Mouse (Mus musculus): ENCODE data around the gene Rpl23. TPM values are rescaled to one million over a fixed set of nuclear protein-coding genes. Genes with fewer than 3 reads are reported as not detected.

Rpl23 gene
- total RNA-seq (2017) = 2,081 and 2,105 TPM in 2 replicates

DNA sequence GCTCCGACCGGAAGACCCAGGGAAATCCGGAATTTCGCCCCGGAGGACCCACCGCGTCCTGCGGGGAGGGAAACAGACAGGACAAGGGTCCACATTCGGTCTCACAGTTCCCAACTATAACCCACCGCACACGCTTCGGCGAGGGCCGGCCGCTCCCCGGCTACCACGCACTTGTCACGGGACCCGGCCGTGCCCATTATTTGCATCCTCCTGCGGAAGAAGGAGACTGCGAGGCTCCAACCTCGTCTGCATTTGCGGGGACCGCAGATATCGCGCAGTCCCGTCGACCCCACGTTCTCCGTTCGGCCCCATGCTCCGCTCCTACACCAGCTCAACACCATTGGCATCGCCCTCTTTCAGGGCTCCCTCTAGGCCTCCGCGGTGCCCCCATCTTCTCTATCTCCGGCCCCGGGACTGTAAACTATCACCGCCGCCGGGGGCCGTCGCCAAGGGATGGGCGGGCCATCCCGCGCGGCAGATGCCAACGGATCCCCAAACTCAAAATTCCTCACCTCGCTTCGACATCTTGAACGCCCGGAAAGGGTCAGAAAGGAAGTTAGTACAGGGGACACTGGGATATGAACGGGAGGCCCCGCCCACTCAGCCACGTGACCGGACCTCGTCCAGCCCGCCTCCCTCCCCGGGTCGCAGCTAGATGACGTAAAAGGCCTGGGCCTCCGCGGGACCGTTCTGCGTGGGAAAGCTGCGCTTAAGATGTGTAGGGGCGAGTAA is at the start of gene Rpl23:
Rpl23 (minus strand) TSS at position 606 of the 732 bp plus-strand sequence.
- peak; percentile 97 for ATAC-seq (replicated peaks; ENCODE audit: low read depth, poor library complexity, severe bottlenecking)

DNA sequence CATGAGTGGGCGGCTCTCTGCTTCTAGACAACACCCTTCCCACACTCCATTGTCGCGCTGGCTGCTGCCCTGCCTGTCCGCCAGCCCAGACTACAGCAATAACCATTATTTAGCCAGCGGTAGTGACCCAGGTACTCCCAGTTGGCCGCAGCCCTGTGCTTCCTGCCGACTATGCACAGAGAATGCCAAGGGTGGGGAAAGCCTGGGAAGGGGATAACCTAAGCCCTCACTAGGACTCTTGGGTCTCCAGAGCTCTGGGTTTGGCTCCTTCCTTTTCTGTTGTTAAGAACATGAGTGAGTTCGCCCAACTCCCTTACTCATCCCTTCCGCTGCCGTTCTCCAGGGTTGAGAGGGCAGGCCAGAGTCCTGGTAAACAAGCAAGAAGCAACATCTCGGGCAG is 49.8 kb upstream of the Rpl23 start:
- no peak for ATAC-seq (replicated peaks; ENCODE audit: low read depth, poor library complexity, severe bottlenecking)

DNA sequence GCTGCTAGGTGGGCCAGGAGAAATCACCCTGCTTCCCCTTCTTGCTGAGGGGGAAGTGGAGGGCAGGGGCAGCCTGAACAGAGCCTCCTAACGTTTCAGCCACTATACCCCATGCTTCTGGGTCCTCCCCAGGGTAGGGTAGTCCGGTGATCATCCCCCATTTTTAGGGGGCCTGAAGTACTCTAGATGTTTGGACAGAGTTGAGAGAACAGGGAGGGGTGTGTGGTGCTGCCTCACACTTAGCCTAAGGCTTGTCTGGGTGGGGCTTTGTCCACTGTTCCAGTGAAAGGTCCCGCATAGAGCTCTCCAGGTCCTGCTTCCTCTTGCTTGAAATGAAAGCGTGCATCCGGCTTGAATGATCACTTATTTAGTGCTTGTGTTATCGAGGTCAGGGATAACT is 48.3 kb upstream of the Rpl23 start:
- ATAC-seq (replicated peaks; ENCODE audit: low read depth, poor library complexity, severe bottlenecking) = peak; percentile 35; the same call in 1 of the 2 replicates

DNA sequence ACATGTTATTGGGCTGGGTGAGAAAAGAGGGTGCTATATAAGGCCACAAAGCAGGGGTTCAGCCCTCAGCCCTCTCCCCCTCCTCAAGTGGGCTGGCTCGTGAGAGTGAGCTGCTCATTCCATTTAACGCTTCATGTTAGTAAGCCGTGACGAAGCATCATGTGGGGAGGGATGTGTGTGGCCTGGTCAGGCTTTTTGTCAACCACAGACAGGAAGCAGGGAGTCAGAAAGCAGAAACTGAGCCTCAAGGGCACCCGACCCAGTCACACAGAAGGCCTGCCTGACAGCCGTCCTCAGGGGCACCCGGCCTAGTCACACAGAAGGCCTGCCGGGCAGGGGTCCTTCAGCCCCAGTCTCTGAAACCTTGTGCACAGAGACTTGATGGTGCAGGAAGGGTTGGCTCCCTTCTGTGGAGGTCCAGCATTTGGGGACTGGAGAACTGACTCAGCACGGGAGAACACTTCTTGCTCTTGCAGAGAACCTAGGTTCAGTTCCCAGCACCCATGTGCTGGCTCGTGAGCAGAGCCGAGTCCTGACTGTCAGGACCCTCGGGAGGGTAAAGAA is 47.8 kb upstream of the Rpl23 start:
- peak; percentile 84 for ATAC-seq (replicated peaks; ENCODE audit: low read depth, poor library complexity, severe bottlenecking)

DNA sequence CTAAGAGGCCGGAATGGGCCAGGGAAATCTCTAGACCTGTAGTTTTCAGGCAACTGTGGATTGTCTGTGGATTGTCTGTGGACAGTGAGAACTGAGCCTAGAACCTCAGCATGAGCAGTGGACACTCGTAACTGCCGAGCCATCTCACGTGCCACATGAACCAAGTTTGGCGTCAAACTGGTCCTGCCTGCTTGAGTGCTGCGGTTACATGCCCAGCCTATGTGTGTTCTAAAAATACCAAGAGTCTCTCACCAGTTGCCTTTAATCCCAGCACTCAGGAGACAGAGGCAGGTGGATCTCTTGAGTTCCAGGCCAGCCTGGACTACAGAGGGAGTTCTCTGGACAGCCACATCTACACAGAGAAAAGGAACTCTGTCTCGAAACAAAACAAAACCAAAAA is 47.1 kb upstream of the Rpl23 start:
- ATAC-seq (replicated peaks; ENCODE audit: low read depth, poor library complexity, severe bottlenecking) = no peak

DNA sequence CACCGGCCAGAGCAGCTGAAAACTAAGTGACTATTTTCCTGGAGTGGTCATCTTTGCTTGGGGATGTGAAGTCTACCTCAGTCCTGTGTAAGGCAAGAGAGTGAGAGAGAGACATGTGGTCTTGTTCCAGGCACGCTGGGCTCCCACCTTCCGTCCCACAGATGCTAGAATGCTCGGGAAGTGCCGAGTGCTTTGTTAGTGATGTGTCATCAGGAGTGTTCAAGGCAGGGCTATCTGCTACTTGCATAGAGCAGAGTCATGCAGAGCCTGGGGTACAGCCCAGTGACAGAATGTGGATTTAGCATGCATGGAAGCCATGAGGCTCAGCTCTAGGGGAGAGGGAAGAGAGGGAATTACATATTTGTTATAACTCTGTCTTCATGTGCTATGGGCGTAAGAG is 45.4 kb upstream of the Rpl23 start:
- ATAC-seq (replicated peaks; ENCODE audit: low read depth, poor library complexity, severe bottlenecking) = no peak

DNA sequence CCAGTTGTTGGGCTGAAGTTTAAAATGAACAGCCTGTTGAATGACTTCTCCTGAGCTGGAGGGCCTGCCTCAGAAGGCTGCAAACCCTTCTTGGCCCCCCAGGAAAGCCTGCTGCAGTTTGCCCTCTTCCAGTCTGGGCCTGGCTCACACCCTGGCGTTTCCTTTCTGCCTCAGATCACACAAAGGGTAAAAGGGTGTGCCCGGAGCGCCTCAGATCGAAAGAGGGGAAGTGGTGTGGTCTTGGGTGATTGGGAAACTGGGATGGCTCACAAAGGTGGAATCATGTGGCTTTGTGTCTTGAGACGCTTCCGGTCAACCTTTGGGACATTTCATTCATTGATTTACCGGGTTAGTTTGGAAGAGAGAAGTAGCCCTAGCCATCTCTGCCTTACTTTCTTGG is 44.2 kb upstream of the Rpl23 start:
- ATAC-seq (replicated peaks; ENCODE audit: low read depth, poor library complexity, severe bottlenecking) = 0 out of 2 replicates have a peak, but pooled peaks have one; percentile 17

DNA sequence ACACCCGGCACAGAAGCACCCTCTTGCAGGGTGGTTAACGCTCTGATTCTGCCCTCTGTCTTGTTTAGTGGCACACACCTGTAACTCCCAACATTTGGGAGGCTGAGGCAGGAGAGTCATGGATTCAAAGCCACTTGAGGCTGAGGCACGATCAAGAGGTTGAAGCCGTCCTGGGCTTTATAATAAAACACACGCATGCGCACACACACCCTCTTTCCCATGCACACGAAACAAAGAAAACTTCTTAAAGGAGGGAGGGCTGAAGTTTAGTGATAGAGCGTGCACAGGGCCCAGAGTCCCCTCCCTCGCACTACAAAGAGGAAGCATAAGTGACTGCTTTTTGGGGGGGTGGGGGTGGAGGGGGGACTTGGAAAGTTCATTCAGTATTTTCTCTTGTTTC is 43.7 kb upstream of the Rpl23 start:
- ATAC-seq (replicated peaks; ENCODE audit: low read depth, poor library complexity, severe bottlenecking) = no peak; the same call in 1 of the 2 replicates

DNA sequence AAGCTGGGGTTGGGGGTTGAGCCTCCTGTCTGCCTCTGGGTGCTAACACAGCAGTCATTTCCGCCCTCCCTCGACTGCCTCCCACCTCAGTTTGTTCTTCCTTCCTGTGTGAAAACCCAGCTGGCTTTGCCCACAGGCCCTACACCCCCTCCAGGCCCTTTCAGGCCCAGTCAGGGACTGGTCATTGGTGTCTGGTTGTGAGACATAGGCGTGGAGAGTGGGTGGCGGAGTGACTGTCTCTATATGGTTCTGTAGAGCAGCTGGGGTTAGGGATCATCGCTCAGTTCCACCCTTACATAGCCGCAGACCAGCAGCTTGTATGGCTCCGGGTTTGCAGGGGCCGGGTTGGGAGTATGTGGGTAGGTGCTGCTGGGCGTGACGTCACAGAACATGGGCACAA is 43.1 kb upstream of the Rpl23 start:
- peak; percentile 31 for ATAC-seq (replicated peaks; ENCODE audit: low read depth, poor library complexity, severe bottlenecking)

DNA sequence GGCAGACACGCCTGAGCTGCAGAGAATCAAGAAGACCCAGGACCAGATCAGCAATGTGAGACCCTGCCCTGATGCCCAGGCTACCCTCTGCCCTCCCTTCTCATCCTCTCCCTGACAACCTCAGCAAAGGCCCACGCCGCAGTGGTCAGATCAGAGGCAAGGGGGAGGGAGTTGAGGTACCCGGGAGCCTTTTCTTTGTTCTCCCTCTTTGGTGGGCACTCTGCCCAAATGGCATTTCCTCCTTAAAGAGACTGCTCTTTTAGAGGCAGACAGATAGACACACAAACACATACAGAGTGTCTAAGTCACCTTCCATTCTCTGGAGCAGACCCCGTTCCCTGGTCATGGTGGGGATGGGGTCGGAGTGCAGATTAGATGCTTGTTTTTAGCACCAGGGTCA is 42.7 kb upstream of the Rpl23 start:
- 0 out of 2 replicates have a peak, but pooled peaks have one; percentile 12 for ATAC-seq (replicated peaks; ENCODE audit: low read depth, poor library complexity, severe bottlenecking)

DNA sequence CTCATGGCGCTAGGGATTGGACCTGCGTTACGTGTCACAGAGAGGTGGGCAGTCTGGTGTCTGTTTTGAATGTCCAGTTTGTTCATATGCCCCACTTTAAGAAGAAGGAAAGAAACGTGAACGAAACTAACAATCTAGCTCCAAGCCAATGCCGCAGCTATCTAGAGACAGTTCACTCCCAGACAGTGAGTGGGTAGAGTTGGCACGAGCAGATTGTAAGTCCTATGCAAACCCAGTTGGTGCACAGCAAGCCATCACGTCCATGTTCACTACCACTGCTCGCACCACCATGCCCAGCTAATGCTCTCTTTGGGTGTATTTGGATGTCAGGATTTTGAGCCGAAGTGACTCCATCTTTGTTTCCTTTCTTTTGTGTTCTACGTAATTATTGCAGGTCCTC is 41.9 kb upstream of the Rpl23 start:
- ATAC-seq (replicated peaks; ENCODE audit: low read depth, poor library complexity, severe bottlenecking) = no peak

DNA sequence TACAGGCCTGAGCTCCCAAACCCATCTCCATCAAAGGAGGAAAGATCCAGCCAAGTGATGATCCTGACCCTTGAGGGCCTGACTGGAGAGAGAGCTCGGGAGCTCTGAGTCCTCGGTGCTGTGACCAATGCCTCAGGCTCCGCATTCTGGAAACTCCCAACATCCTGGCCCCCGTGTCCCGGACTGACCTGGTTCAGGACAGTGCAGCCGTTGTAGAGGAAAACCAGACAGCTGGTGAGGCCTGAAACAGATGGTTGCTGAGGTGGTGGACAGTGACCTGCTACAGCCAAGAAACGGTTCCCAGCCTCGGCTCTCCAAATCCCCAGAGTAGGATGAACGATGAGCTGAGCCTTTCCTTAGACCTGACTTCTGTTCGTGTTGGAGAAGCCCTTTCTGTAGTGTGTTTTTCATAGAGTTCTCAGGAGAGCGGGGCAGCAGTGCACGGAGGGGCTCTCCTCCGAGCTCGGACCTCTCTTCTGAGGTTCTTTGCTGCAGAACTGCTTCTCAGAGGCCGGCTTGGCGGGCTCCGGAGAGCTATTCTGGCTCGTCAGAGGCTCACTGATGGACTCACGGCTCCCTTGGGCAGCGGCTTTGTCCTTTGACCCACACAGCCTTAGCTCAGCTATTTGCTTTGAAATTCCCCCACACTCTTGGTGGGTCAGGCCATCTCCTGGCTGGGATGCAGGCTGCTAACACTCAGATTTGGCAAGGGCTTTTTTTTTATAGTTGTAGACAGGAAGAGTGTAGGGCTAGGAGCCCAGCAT is 40.8 kb upstream of the Rpl23 start:
- no peak for ATAC-seq (replicated peaks; ENCODE audit: low read depth, poor library complexity, severe bottlenecking)

DNA sequence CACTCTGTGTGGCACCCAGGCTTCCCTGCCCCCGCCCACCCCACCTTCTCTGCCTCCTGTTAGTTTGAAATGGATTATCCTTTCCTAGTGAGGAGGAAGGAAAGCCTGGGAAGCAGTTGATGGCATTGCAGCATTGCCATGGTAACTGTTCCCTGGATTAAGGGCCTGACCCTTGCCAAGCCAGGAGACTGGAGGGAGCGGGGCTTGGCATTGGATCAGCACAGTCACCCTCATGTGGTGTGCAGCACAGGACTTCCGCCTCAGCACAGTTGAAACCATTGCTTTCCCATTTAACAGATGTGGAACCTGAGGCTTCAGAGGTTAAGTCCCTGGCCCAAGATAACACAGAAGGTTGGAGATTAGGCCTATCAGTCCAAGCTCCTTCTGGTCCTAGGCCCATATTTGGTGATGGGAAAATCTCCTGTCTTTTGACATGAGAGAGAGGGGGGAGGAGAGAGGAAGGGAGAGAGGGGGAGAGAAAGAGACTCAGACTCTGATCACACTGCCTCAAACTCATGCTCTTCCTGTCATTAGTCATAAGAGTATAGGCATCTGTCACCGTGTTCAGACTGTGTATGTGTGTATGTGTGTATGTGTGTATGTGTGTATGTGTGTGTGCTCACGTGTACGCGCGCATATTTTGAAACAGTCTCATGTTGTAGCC is 39.3 kb upstream of the Rpl23 start:
- no peak for ATAC-seq (replicated peaks; ENCODE audit: low read depth, poor library complexity, severe bottlenecking)

DNA sequence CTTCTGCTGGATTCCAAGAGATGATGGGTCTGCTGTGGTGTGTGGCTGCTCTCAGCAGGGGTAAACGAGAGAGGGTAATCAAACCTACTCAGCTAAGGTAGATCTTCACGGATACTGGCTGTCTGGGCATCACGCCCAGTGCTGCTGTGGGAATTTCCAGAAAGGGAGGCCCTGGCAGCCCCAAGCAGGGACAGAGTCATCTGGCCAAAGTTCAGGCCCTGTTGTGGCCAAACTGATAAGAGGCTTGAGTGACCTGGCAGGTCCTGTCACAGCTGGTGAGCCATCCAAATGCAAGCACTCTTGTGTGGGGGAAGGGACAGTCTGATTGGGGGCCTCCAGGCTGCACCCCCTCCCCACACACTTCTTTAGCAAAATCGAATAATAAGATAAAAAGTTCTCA is 38.6 kb upstream of the Rpl23 start:
- ATAC-seq (replicated peaks; ENCODE audit: low read depth, poor library complexity, severe bottlenecking) = no peak

DNA sequence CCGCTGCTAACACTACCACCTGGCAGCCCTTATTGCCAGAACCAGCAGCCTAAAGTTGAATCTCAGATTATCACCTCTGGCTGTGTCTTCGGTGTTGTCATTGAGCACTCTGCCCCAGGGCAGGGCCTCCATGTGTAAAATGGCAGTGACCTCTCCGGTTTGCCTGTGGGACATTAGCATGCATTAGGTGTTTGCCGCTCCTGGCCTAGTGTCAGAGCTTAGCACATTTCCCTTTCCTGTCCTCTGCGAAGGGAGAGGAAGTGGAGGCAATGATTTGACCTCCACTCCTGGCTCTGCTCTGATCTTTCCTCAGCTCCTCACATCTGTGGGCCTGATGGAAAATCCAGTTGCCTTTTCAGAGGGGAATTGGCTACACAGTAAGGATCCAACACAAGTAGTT is 37.7 kb upstream of the Rpl23 start:
- ATAC-seq (replicated peaks; ENCODE audit: low read depth, poor library complexity, severe bottlenecking) = no peak

DNA sequence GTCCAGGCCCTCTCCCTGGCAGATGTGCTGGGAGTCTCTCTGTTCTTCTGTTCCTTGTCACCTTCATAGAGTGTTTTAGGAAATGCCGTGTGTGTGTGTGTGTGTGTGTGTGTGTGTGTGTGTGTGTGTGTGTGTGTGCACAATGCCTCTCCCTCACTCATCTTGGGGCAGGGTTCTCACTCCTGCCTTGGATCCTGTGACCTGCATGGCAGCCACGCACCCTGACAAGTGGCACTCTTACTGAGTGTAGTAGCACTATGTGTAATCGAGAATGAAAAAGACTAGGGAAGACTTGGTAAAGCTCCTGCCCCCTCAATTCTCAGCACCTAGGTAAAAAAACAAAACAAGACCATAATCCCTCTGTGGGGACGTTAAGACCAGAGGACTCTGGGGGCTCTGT is 36.9 kb upstream of the Rpl23 start:
- ATAC-seq (replicated peaks; ENCODE audit: low read depth, poor library complexity, severe bottlenecking) = no peak

DNA sequence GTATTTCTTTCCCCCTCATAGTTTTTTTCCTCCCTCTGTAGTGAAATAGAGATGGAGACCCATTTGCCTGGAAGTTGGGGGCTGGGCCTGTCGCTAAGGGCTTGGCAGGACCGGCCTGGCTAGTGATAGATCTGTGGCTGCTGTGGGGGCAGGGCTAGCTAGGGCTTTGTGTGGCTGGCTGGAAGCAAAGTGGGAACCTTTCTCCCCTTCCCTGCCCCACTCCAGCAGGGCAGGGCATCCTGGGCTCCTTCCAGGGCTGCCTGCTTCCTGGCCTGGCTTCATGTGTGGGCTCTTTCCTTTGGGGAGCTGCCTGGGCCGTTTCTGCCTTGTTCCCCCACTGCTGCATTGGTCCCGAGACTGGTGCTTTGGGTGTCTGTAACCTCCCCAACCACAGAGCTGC is 36.3 kb upstream of the Rpl23 start:
- ATAC-seq (replicated peaks; ENCODE audit: low read depth, poor library complexity, severe bottlenecking) = no peak

DNA sequence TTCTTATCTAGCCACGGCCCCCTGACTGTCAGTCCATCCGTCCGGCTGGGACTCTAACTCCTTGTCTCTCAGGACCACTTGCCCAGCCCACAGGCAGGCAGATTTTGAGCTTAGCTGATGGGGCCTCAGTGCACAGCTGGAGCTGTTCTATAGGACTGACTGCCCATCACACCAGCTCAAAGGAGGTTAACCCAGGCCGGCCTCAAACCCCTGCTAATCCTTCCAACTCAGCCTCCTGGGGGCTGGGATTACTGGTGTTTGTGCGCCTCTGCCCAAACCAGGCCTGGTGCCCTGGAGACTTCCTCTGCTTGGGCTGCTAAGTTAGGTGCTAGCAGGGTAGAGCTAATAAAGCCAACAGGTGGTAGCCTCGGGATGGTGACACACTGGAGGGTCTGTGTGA is 35.8 kb upstream of the Rpl23 start:
- no peak for ATAC-seq (replicated peaks; ENCODE audit: low read depth, poor library complexity, severe bottlenecking)

DNA sequence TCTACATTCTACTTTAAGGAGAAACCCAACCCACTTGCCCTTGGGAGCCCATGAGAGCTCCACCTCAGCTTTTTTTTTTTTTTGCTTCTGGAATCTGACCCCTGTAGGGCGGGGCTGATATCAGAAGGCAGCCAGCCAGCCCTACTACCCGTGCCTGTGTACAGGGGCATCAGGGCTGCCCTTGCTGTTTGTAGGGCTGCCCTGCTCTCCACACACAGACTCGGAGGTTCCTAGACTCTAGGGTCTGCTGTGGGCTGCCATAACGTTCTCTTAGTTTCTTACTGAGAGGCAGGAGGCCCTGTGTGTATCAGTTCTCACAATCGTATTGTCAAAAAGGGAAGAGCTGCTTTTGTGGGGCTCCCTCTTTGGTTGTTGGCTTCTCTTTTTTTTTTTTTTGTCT is 35.1 kb upstream of the Rpl23 start:
- peak; percentile 34; the same call in 1 of the 2 replicates for ATAC-seq (replicated peaks; ENCODE audit: low read depth, poor library complexity, severe bottlenecking)

DNA sequence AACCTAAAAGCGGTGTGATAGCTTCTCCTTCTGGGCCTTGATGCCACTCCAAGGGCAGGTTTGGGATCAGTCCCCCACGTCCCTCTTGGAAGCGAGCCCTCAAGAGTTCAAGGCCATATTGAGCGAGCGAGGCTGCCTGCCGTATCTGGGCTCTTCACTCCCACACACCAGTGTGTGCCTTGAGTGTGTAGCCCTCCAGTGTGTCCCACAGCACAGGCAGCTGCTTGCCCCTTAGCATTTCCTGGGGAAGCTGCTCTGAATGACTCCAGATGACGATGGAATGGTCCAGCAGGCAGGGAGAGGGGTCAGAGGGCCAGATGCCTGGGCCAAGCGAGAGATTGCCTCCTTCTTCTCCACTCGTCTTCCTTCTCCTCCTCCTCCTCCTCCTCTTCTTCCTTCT is 34.7 kb upstream of the Rpl23 start:
- no peak for ATAC-seq (replicated peaks; ENCODE audit: low read depth, poor library complexity, severe bottlenecking)

DNA sequence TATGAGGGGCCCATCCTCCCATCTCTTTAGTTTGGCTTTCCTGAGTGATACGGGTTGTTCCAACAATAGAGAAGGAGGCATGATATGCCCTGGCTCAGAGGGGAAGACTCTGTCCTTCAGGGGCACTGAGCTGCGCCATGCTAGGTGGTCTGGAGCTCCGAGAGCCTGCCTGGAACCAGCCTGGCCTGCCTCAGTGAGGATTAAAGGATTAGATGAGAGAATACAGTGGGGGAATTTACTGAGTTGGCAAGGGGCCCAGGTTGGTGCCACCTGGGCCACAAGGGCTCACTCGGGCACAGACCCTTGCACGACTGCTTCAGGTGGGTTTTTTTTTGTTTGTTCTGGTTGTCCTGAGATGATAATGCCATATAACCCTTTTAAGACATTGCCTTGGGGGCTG is 33.9 kb upstream of the Rpl23 start:
- no peak for ATAC-seq (replicated peaks; ENCODE audit: low read depth, poor library complexity, severe bottlenecking)
